In genomic region chr5:101792665-101793064, GRCm38 (mm10) we compare ENCODE assay signal across 20 mouse cellular contexts.
"Had no signal": no experiment of that assay in that cellular context is flagged by ENCODE, and none has a peak within 500 bp of the region (broad histone marks: within the 10 kb centered on the region; RNA-seq: fewer than 3 reads in every experiment).

No protein-coding gene starts in this region.

- H3K4me3 ChIP-seq: liver, embryonic 15.5 days; lung, embryonic 15.5 days; megakaryocyte, embryonic 14.5 days; midbrain, embryonic 13.5 days; midbrain, embryonic 15.5 days; neural tube, embryonic 12.5 days; stomach, embryonic 15.5 days had no signal

- H3K4me1 ChIP-seq: liver, embryonic 15.5 days; midbrain, embryonic 13.5 days; midbrain, embryonic 15.5 days; neural tube, embryonic 12.5 days; stomach, embryonic 15.5 days had no signal

- ATAC-seq: liver, postnatal 0 days; lung, postnatal 0 days; midbrain, embryonic 13.5 days; midbrain, embryonic 15.5 days had no signal

- H3K4me2 ChIP-seq: liver, embryonic 15.5 days; lung, embryonic 15.5 days; midbrain, embryonic 11.5 days; midbrain, embryonic 13.5 days; midbrain, embryonic 15.5 days; neural tube, embryonic 12.5 days; stomach, embryonic 15.5 days had no signal

- H3K9me3 ChIP-seq: liver, embryonic 15.5 days; lung, embryonic 15.5 days; megakaryocyte, embryonic 14.5 days; midbrain, embryonic 13.5 days; midbrain, embryonic 15.5 days; neural tube, embryonic 12.5 days; stomach, embryonic 15.5 days had no signal

- H3K9ac ChIP-seq: liver, embryonic 15.5 days; liver, postnatal 0 days; lung, embryonic 15.5 days; midbrain, embryonic 13.5 days; midbrain, embryonic 15.5 days; neural tube, embryonic 12.5 days; stomach, embryonic 15.5 days had no signal

- H3K27me3 ChIP-seq: lung, embryonic 15.5 days; midbrain, embryonic 13.5 days; midbrain, embryonic 15.5 days; neural tube, embryonic 12.5 days; stomach, embryonic 15.5 days had no signal

- DNase-seq: liver, postnatal 0 days; lung, postnatal 14 days; lung, postnatal 36 days; retina, postnatal 1 day; right cerebral cortex, adult 18-20 months; right cerebral cortex, postnatal 25 days; right cerebral cortex, postnatal 4 days; thymus, adult 2 months; thymus, postnatal 36 days had no signal

- H3K36me3 ChIP-seq: liver, embryonic 15.5 days; lung, embryonic 15.5 days; midbrain, embryonic 13.5 days; midbrain, embryonic 15.5 days; neural tube, embryonic 12.5 days; stomach, embryonic 15.5 days had no signal

- H3K27ac ChIP-seq: liver, embryonic 15.5 days; lung, embryonic 15.5 days; macrophage; midbrain, embryonic 13.5 days; midbrain, embryonic 15.5 days; neural tube, embryonic 12.5 days; stomach, embryonic 15.5 days; stomach, postnatal 0 days had no signal
